Mouse (Mus musculus) heart, postnatal 0 days (tissue): ENCODE results near the gene Spdye4c.

Source experiments
- CTCF ChIP-seq: IDR thresholded peaks from 2 replicates; pipeline ENCODE4 v1.5.1; 2016; ENCODE audit warnings: antibody characterized with exemption, control low read depth, low read depth
- EP300 ChIP-seq: IDR thresholded peaks from 2 replicates; pipeline ENCODE4 v1.6.1; 2016; ENCODE audit warnings: antibody characterized with exemption, low read depth

- TF ChIP-seq CTCF = no peak
- TF ChIP-seq EP300 = no peak
Observed at GRCm38 (mm10) chr2:128611178-128611577, 20.2 kb downstream of the Spdye4c start.
